Mouse (Mus musculus) forebrain, embryonic 14.5 days (tissue): ENCODE measurements at regions not wholly inside any gene's neighbourhood (a gene's known extent, or its start where the extent isn't known, plus 50 kb on each side); places are given as distances from the start of the nearest gene placed in this dataset.
"Not testable (repeated sequence)": the region's sequence is repeated elsewhere in the genome, so short reads cannot be mapped to it uniquely, and the experiment has no call there.

ENCODE experiments used
- ATAC-seq: fragments of 200-750 bp; cut with Nextera tagmentation; 2 replicates; pipeline ENCODE4 v1.8.0; 2017; ENCODE audit warnings: mild to moderate bottlenecking, moderate library complexity
- DNase-seq: peaks from one replicate; pipeline ENCODE4 v3.0.0-alpha.2; 2015; ENCODE audit warnings: low spot score
- H3K27ac ChIP-seq: fragments of 300-500 bp; sonication (generic); 2 replicates; pipeline ENCODE4 v1.5.1; 2014; ENCODE audit warnings: low read depth, mild to moderate bottlenecking, control low read depth, low read length, moderate library complexity
- H3K27me3 ChIP-seq: fragments of 300-500 bp; sonication (generic); replicated peaks from 2 replicates; pipeline ENCODE4 v1.6.1; 2014; ENCODE audit warnings: low read length, control low read depth, mixed read lengths; ENCODE audit not compliant: control insufficient read depth, insufficient read depth
- H3K36me3 ChIP-seq: fragments of 300-500 bp; sonication (generic); 2 replicates; pipeline ENCODE4 v1.6.1; 2014; ENCODE audit warnings: low read length, control low read depth; ENCODE audit not compliant: control insufficient read depth, insufficient read depth
- H3K4me1 ChIP-seq: fragments of 300-500 bp; sonication (generic); 2 replicates; pipeline ENCODE4 v1.6.1; 2014; ENCODE audit warnings: antibody characterized with exemption, low read length, control low read depth; ENCODE audit not compliant: control insufficient read depth, insufficient read depth
- H3K4me2 ChIP-seq: fragments of 300-500 bp; sonication (generic); 2 replicates; pipeline ENCODE4 v1.6.1; 2014; ENCODE audit warnings: mild to moderate bottlenecking, control low read depth, low read length
- H3K4me3 ChIP-seq: fragments of 300-500 bp; sonication (generic); 2 replicates; pipeline ENCODE4 v1.5.1; 2014; ENCODE audit warnings: low read depth, low read length, control low read depth
- H3K9ac ChIP-seq: fragments of 300-500 bp; sonication (generic); 2 replicates; pipeline ENCODE4 v1.6.1; 2014; ENCODE audit warnings: mild to moderate bottlenecking, low read length, control low read depth, moderate library complexity
- H3K9me3 ChIP-seq: fragments of 300-500 bp; sonication (generic); replicated peaks from 2 replicates; pipeline ENCODE4 v1.6.1; 2016; ENCODE audit warnings: low read length, control low read depth, mixed read lengths; ENCODE audit not compliant: control insufficient read depth
- WGBS: fragments of 180-500 bp; shearing (Covaris S2); extraction: QIAGEN DNeasy Blood & Tissue Kit; methylation state at CpG from one replicate; pipeline ENCODE4 v1.1.7; 2014; 5-methylcytosine and 5-hydroxymethylcytosine counted together

DNA sequence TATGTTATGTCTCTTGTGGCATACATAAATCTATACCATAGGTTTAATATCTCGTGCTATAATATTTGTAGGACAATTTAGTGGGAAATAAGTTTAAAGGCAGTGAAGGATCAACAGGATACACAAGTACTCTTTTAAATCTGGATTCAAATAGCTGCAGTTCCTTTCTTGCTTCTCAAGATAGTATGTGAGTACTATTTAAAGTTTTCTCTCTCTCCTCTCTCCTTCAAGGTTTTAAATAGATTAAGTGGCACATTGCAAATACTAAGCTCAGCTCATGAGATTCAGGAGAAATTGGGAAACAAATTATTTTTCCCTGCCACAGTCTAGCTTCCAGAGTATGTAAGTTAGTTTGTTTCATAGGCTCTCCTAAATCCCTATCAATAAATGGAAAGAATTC is 1103.9 kb downstream of the Ndufa4 start:
- H3K27ac ChIP-seq, result no peak overlapping the region
- H3K36me3 ChIP-seq, result no peaks in the 10 kb centered on the region
- no peaks in the 10 kb centered on the region for H3K4me1 ChIP-seq
- H3K9ac ChIP-seq, result no peak overlapping the region
- no peak overlapping the region for H3K4me2 ChIP-seq
- H3K4me3 ChIP-seq, result no peak overlapping the region
- 87% methylated on average over 1 of the region's 1 CpGs for WGBS
- ATAC-seq, result no peak
- no peak for DNase-seq
- H3K9me3 ChIP-seq, result no peaks in the 10 kb centered on the region
- H3K27me3 ChIP-seq, result no peaks in the 10 kb centered on the region

GRCm38 (mm10) chr6:10758620-10759311 is 1148.5 kb downstream of the Ndufa4 start:
- Histone ChIP-seq H3K27ac (no peak overlapping the region), H3K27me3 (no peaks in the 10 kb centered on the region), H3K9ac (no peak overlapping the region), H3K4me3 (no peak overlapping the region), H3K4me2 (no peak overlapping the region), H3K4me1 (no peaks in the 10 kb centered on the region), H3K9me3 (no peaks in the 10 kb centered on the region), H3K36me3 (no peaks in the 10 kb centered on the region)
- DNase-seq (no peak), ATAC-seq (no peak)
- 75% methylated on average over 1 of the region's 1 CpGs for WGBS

- no peak overlapping the region for H3K4me2 ChIP-seq
- H3K4me1 ChIP-seq, result no peaks in the 10 kb centered on the region
- H3K9me3 ChIP-seq, result no peaks in the 10 kb centered on the region
- no peaks in the 10 kb centered on the region for H3K36me3 ChIP-seq
- DNase-seq (no peak), ATAC-seq (no peak)
- H3K27me3 ChIP-seq, result no peaks in the 10 kb centered on the region
- no peak overlapping the region for H3K27ac ChIP-seq
- H3K4me3 ChIP-seq, result no peak overlapping the region
- H3K9ac ChIP-seq, result no peak overlapping the region
Measured at GRCm38 (mm10) chr6:10758051-10758450, 1149.2 kb downstream of the Ndufa4 start.

DNA sequence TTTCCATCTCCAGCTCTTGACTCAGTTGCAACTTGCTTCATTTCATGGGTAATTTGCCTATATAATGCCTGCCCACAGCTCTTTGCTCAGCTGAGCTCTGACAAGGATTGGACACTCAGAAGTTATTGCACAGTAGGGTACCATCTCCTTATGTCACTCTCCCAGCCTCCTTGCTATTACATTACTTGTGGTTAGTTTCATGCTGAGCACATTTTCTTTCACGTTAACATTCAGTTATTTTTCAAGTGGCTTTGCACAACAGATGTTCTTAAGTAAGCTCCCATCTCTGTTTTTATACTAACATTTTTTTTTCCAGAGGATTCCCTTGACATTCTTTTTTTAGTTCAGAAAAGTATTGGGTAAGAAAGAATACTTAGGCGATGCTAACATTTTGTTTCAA is 1163.2 kb downstream of the Ndufa4 start:
- no peak for ATAC-seq
- no peaks in the 10 kb centered on the region for H3K9me3 ChIP-seq
- H3K4me1 ChIP-seq, result no peaks in the 10 kb centered on the region
- no peaks in the 10 kb centered on the region for H3K27me3 ChIP-seq
- no peak overlapping the region for H3K4me3 ChIP-seq
- DNase-seq, result no peak
- no peak overlapping the region for H3K4me2 ChIP-seq
- H3K27ac ChIP-seq, result no peak overlapping the region
- H3K36me3 ChIP-seq, result no peaks in the 10 kb centered on the region
- no peak overlapping the region for H3K9ac ChIP-seq
- WGBS, result 73% methylated on average over 2 of the region's 2 CpGs

GRCm38 (mm10) chr6:10722566-10722965 is 1184.7 kb downstream of the Ndufa4 start:
- H3K27me3 ChIP-seq, result no peaks in the 10 kb centered on the region
- H3K36me3 ChIP-seq, result no peaks in the 10 kb centered on the region
- H3K4me1 ChIP-seq, result no peaks in the 10 kb centered on the region
- no peak overlapping the region for H3K9ac ChIP-seq
- DNase-seq (peak; percentile 53), ATAC-seq (0 out of 2 replicates have a peak, but pooled peaks have one; percentile 37)
- no peaks in the 10 kb centered on the region for H3K9me3 ChIP-seq
- H3K27ac ChIP-seq, result no peak overlapping the region
- 66% methylated on average over 1 of the region's 1 CpGs for WGBS
- H3K4me2 ChIP-seq, result no peak overlapping the region
- H3K4me3 ChIP-seq, result no peak overlapping the region

DNA sequence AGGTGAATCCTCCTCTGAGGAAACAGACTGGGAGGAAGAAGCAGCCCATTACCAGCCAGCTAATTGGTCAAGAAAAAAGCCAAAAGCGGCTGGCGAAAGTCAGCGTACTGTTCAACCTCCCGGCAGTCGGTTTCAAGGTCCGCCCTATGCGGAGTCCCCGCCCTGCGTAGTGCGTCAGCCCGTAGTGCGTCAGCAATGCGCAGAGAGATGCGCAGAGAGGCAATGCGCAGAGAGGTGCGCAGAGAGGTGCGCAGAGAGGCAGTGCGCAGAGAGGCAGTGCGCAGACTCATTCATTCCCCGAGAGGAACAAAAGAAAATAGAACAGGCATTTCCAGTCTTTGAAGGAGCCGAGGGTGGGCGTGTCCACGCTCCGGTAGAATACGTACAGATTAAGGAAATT is 1216.8 kb downstream of the Ndufa4 start:
- not testable (repeated sequence) for DNase-seq, ATAC-seq, H3K9me3 ChIP-seq, H3K36me3 ChIP-seq, H3K9ac ChIP-seq, H3K27ac ChIP-seq, H3K27me3 ChIP-seq, H3K4me3 ChIP-seq, H3K4me1 ChIP-seq, H3K4me2 ChIP-seq
- 91% methylated on average over 14 of the region's 25 CpGs for WGBS
